8 mouse cellular contexts compared by ENCODE assay signal in genomic region chr13:43398297-43399080, GRCm38 (mm10). TPM values are rescaled to one million over a fixed set of nuclear protein-coding genes. Genes with fewer than 3 reads are reported as not detected.
DNase-seq lines count a peak whose midpoint lies in the region; ATAC-seq and TF ChIP-seq lines count a peak whose summit lies in the region.

Nol7 (plus strand) TSS chr13:43398390.

- no peaks in the 10 kb centered on the region for H3K9me3 ChIP-seq in embryonic facial prominence, embryonic 15.5 days (replicated peaks)
- no peaks in the 10 kb centered on the region for H3K9me3 ChIP-seq in kidney, embryonic 14.5 days (ENCODE audit: control insufficient read depth, low read length)
- no peaks in the 10 kb centered on the region for H3K9me3 ChIP-seq in limb, embryonic 15.5 days

- peak; percentile 84; the same call in 1 of the 2 replicates for TF ChIP-seq POLR2A in bone marrow, adult 2 months (IDR thresholded peaks at IDR 0.05; ENCODE audit: borderline replicate concordance, control insufficient read depth, low read depth, low read length)

- H3K27me3 ChIP-seq in embryonic facial prominence, embryonic 15.5 days = no peaks in the 10 kb centered on the region
- H3K27me3 ChIP-seq in kidney, embryonic 14.5 days (ENCODE audit: control insufficient read depth, insufficient read depth, low read length) = no peaks in the 10 kb centered on the region
- no peaks in the 10 kb centered on the region for H3K27me3 ChIP-seq in limb, embryonic 15.5 days

- peak; percentile 92 for ATAC-seq in embryonic facial prominence, embryonic 15.5 days (ENCODE audit: insufficient number of reproducible peaks, low FRiP score, low TSS enrichment, low read depth)
- ATAC-seq in kidney, embryonic 14.5 days (ENCODE audit: low FRiP score, low TSS enrichment) = peak; percentile 92
- peak; percentile 88 for ATAC-seq in limb, embryonic 15.5 days (ENCODE audit: insufficient number of reproducible peaks, low FRiP score, low TSS enrichment, low read depth)

- no peaks in the 10 kb centered on the region; the same call in 1 of the 2 replicates for H3K4me1 ChIP-seq in bone marrow, adult 2 months (ENCODE audit: control insufficient read depth, insufficient read depth, low read length)
- peaks cover 11% of the 10 kb centered on the region; the same call in 1 of the 2 replicates for H3K4me1 ChIP-seq in embryonic facial prominence, embryonic 15.5 days
- peaks cover 7% of the 10 kb centered on the region; the same call in 1 of the 2 replicates for H3K4me1 ChIP-seq in kidney, embryonic 14.5 days (ENCODE audit: control insufficient read depth, insufficient read depth, low read length)
- peaks cover 7% of the 10 kb centered on the region for H3K4me1 ChIP-seq in limb, embryonic 15.5 days

- peak within 1 kb of the TSS; percentile 59 for H3K9ac ChIP-seq in embryonic facial prominence, embryonic 15.5 days
- peak within 1 kb of the TSS; percentile 88 for H3K9ac ChIP-seq in kidney, embryonic 14.5 days (ENCODE audit: low read depth, low read length)
- peak within 1 kb of the TSS; percentile 69 for H3K9ac ChIP-seq in limb, embryonic 15.5 days

- H3K4me3 ChIP-seq in bone marrow, adult 2 months (replicated peaks; ENCODE audit: control insufficient read depth, low read depth, low read length) = peak within 1 kb of the TSS; percentile 80
- peak within 1 kb of the TSS; percentile 68 for H3K4me3 ChIP-seq in embryonic facial prominence, embryonic 15.5 days (replicated peaks)
- H3K4me3 ChIP-seq in kidney, embryonic 14.5 days (ENCODE audit: low read length) = peak within 1 kb of the TSS; percentile 84
- peak within 1 kb of the TSS; percentile 85 for H3K4me3 ChIP-seq in limb, embryonic 15.5 days

- peaks cover 21% of the 10 kb centered on the region for H3K36me3 ChIP-seq in embryonic facial prominence, embryonic 15.5 days
- H3K36me3 ChIP-seq in kidney, embryonic 14.5 days (ENCODE audit: control insufficient read depth, insufficient read depth, low read length) = peaks cover 39% of the 10 kb centered on the region
- H3K36me3 ChIP-seq in limb, embryonic 15.5 days = peaks cover 56% of the 10 kb centered on the region

- peak within 1 kb of the TSS; percentile 81 for H3K27ac ChIP-seq in bone marrow, adult 2 months (ENCODE audit: control insufficient read depth, insufficient read depth, low read depth, low read length, poor library complexity)
- H3K27ac ChIP-seq in embryonic facial prominence, embryonic 15.5 days (replicated peaks) = peak within 1 kb of the TSS; percentile 87
- H3K27ac ChIP-seq in kidney, embryonic 14.5 days (ENCODE audit: low read depth, low read length) = peak within 1 kb of the TSS; percentile 96
- peak within 1 kb of the TSS; percentile 93 for H3K27ac ChIP-seq in limb, embryonic 15.5 days

- peak; percentile 94 for DNase-seq in 416B (ENCODE audit: low read depth)
- peak; percentile 91 to 95 for DNase-seq in heart, adult 9 months (ENCODE audit: low spot score in 2 of 2)
- DNase-seq in monocyte, adult 2 months (ENCODE audit: low read depth in 1 of 2, low spot score in 2 of 2) = peak; percentile 81 to 91
- DNase-seq in spleen, postnatal 36 days (ENCODE audit: low spot score in 2 of 2) = peak; percentile 89 to 91

- H3K4me2 ChIP-seq in embryonic facial prominence, embryonic 15.5 days (replicated peaks) = peak within 1 kb of the TSS; percentile 64
- peak within 1 kb of the TSS; percentile 58 for H3K4me2 ChIP-seq in kidney, embryonic 14.5 days (replicated peaks; ENCODE audit: low read depth, low read length)
- peak within 1 kb of the TSS; percentile 65 for H3K4me2 ChIP-seq in limb, embryonic 15.5 days

- 1% methylated on average over 72 of the region's 72 CpGs for WGBS in bone marrow, adult 2 months
- WGBS in embryonic facial prominence, embryonic 15.5 days = under 1% methylated on average over 72 of the region's 72 CpGs
- 1% methylated on average over 72 of the region's 72 CpGs for WGBS in kidney, embryonic 14.5 days
- 1% methylated on average over 72 of the region's 72 CpGs for WGBS in limb, embryonic 15.5 days

- peak; percentile 87 for TF ChIP-seq CTCF in bone marrow, adult 2 months (IDR thresholded peaks at IDR 0.05; ENCODE audit: control insufficient read depth, insufficient read depth, low read length)

RNA-seq across cellular contexts. Expression of gene Nol7, which starts in this region (rescaled TPM):
- 69.6 and 80.5 TPM in 2 replicates for polyA plus RNA-seq in bone marrow, adult 2 months (2011; ENCODE audit: insufficient read depth, insufficient read length, low replicate concordance, missing spikeins)
- 120 and 126 TPM in 2 replicates for polyA plus RNA-seq in embryonic facial prominence, embryonic 15.5 days (2015; fragmentation: Nextera tagmentation; extraction: Ambion mirVana)
- 144 and 166 TPM in 2 replicates for polyA plus RNA-seq in kidney, embryonic 14.5 days (2014; fragmentation: Nextera tagmentation; extraction: Ambion mirVana)
- 115 and 135 TPM in 2 replicates for polyA plus RNA-seq in limb, embryonic 15.5 days (2015; fragmentation: Nextera tagmentation; extraction: Ambion mirVana)

Comparison
In these comparisons a context has a peak if more than half of its experiments do, and no peak if none do; other contexts are left out.
1. Peak in every context shown above with its lines: DNase-seq, ATAC-seq, H3K4me3 ChIP-seq and H3K27ac ChIP-seq.